Mouse (Mus musculus) thymus, adult 2 months (tissue): ENCODE measurements around the gene Snx11. TPM values are rescaled to one million over a fixed set of nuclear protein-coding genes. Genes with fewer than 3 reads are reported as not detected.

ENCODE experiments used
- DNase-seq: peaks from one replicate; pipeline ENCODE4 v3.0.0; 2021
- H3K27ac ChIP-seq: fragments of 200-500 bp; 2 replicates; pipeline ENCODE4 v1.5.1; 2012; ENCODE audit warnings: low read length, control low read depth; ENCODE audit not compliant: control insufficient read depth, insufficient read depth
- H3K27me3 ChIP-seq: fragments of 200-500 bp; 2 replicates; pipeline ENCODE4 v1.6.1; 2012; ENCODE audit warnings: mild to moderate bottlenecking, low read length, moderate library complexity, mixed read lengths; ENCODE audit not compliant: control insufficient read depth, insufficient read depth
- H3K36me3 ChIP-seq: fragments of 200-500 bp; 2 replicates; pipeline ENCODE4 v1.6.1; 2012; ENCODE audit warnings: mild to moderate bottlenecking, low read length, moderate library complexity; ENCODE audit not compliant: control insufficient read depth, insufficient read depth
- H3K4me1 ChIP-seq: fragments of 200-500 bp; replicated peaks from 2 replicates; pipeline ENCODE4 v1.6.1; 2012; ENCODE audit warnings: low read length; ENCODE audit not compliant: control insufficient read depth, insufficient read depth
- H3K4me3 ChIP-seq: fragments of 200-500 bp; 2 replicates; pipeline ENCODE4 v1.5.1; 2012; ENCODE audit warnings: mild to moderate bottlenecking, low read length, control low read depth, moderate library complexity; ENCODE audit not compliant: control insufficient read depth, insufficient read depth
- CTCF ChIP-seq: fragments of 200-500 bp; IDR thresholded peaks from 2 replicates; pipeline ENCODE4 v1.5.1; 2012; ENCODE audit warnings: mild to moderate bottlenecking, control low read depth, low read length, moderate library complexity, borderline replicate concordance; ENCODE audit not compliant: control insufficient read depth, poor library complexity, insufficient read depth; ENCODE audit errors: extremely low read depth
- POLR2A ChIP-seq: fragments of 200-500 bp; IDR thresholded peaks from 2 replicates; pipeline ENCODE4 v1.6.1; 2012; ENCODE audit warnings: mild to moderate bottlenecking, low read length, control low read depth, moderate library complexity; ENCODE audit not compliant: control insufficient read depth, poor library complexity, insufficient read depth; ENCODE audit errors: extremely low read depth
- WGBS: fragments of 180-500 bp; shearing (Covaris S2); methylation state at CpG from one replicate; pipeline ENCODE4 v1.1.7; 2018; 5-methylcytosine and 5-hydroxymethylcytosine counted together
- polyA plus RNA-seq: library from polyadenylated mRNA; depleted of rRNA; stranded (reverse); fragments of >200 nt; gene quantifications from 2 replicates; pipeline ENCODE4 v1.2.3, GENCODE M21; 2012

Gene Snx11
- polyA plus RNA-seq, 1 experiment = 25.0 TPM

DNA sequence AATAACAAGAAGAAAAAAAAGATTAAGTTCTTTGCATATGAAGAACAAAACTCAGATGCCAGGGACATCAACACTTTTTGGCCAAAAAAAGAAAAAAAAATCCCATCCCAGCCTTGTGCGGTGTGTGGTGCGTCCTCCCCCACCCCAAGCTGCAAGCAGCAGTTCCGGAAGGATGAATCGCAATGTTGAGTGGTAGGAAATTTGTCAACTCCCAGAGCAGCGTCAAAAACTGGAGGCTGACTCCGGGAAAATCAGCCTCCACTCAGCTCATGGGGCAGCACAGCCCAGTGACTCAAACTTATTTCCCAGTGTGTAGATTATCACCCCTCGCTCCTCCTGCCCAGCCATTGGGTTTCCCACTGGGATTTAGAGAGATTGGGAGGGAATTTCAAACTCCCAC, 15.4 kb downstream of the Snx11 start:
- H3K4me1 ChIP-seq = peaks cover 2% of the 10 kb centered on the region; the same call in 1 of the 2 replicates
- H3K27me3 ChIP-seq = no peaks in the 10 kb centered on the region
- TF ChIP-seq POLR2A (no peak), CTCF (no peak)
- peaks cover 7% of the 10 kb centered on the region; the same call in 1 of the 2 replicates for H3K36me3 ChIP-seq
- H3K27ac ChIP-seq = no peak overlapping the region
- DNase-seq = no peak
- no peak overlapping the region for H3K4me3 ChIP-seq
- WGBS = 92% methylated on average over 7 of the region's 7 CpGs

DNA sequence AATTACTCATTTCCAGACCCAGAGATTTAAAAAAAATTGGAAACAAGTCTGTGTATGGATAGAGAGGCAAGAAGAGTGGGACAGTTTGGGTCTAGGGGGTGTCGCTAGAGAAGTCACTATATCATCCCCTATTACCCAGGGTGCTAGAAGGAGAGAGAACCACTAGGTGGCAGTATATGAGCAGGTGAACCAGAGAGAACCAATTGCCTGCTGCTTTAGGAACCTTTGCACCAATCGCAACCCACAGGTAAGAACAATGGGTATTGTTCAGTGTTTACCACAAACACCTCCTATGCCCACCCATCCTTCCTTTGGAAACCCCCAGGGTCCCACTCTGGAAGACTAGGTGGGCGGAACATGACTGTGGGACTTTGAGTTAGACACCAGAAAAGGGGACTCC, 17.3 kb downstream of the Snx11 start:
- H3K27ac ChIP-seq = no peak overlapping the region
- H3K4me3 ChIP-seq = no peak overlapping the region
- peak; percentile 55 for DNase-seq
- H3K36me3 ChIP-seq = peaks cover 9% of the 10 kb centered on the region; the same call in 1 of the 2 replicates
- no peaks in the 10 kb centered on the region for H3K4me1 ChIP-seq
- no peak for TF ChIP-seq POLR2A
- TF ChIP-seq CTCF = no peak
- no peaks in the 10 kb centered on the region for H3K27me3 ChIP-seq
- WGBS = 50% methylated on average over 3 of the region's 3 CpGs

DNA sequence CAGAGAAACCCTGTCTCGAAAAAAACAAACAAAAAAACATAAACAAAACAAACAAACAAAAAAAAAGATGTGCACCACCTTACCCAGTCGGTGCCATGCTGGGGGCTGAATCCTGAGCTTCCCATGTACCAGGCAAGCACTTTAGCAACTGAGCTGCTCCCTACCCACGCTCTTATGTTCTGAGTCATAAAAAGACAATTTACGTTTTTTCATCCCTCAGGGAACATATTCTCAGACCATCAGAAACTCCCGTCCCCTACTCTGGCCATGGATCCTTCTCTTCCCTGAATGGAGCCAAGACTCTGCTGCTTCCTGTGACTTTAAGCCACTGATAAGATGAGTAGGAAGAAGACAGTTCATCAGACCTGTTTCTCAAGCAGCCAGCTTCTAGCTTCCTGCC, 19.0 kb downstream of the Snx11 start:
- H3K36me3 ChIP-seq = peaks cover 12% of the 10 kb centered on the region; the same call in 1 of the 2 replicates
- H3K27me3 ChIP-seq = no peaks in the 10 kb centered on the region
- no peak overlapping the region for H3K4me3 ChIP-seq
- H3K4me1 ChIP-seq = no peaks in the 10 kb centered on the region
- no peak for DNase-seq
- 93% methylated on average over 5 of the region's 5 CpGs for WGBS
- TF ChIP-seq POLR2A = no peak
- no peak for TF ChIP-seq CTCF
- H3K27ac ChIP-seq = no peak overlapping the region

DNA sequence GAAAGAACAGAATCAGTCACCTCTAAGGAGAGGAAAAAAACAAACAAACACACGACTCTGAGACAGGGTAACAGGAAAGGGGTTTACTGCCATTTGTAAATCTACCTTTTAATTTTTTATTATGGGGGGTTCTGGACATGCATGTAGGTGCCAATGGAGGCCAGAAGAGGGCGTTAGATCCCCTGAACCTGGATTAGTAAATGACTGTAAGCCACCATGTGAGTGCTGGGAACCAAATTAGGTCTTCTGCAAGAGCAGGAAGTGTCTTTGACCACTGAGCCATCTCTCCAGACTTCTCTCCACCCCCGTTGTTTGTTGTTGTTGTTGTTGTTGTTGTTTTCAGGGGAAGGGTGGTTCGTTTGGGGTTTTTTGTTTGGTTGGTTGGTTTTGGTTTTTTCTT, 19.9 kb downstream of the Snx11 start:
- no peak overlapping the region for H3K4me3 ChIP-seq
- H3K4me1 ChIP-seq = no peaks in the 10 kb centered on the region
- WGBS = 75% methylated on average over 4 of the region's 4 CpGs
- no peak for DNase-seq
- peaks cover 16% of the 10 kb centered on the region; the same call in 1 of the 2 replicates for H3K36me3 ChIP-seq
- TF ChIP-seq POLR2A (no peak), CTCF (no peak)
- H3K27me3 ChIP-seq = no peaks in the 10 kb centered on the region
- H3K27ac ChIP-seq = no peak overlapping the region

DNA sequence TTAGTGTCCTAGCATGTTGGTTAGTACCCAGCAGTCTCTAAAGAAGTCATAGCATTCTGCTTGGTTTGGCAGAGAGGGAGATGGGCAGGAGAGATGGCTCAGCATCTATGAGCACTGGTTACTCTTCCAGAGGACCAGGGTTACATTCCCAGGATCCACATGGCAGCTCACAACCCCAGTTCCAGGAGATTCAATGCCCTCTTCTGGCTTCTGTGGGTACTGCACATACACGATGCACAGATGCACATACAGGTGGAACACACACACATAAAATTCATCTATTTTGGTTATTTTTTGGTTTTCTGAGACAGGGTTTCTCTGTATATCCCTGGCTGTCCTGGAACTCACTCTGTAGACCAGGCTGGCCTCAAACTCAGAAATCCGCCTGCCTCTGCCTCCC, 22.1 kb downstream of the Snx11 start:
- H3K27ac ChIP-seq = no peak overlapping the region
- H3K4me1 ChIP-seq = no peaks in the 10 kb centered on the region
- H3K4me3 ChIP-seq = no peak overlapping the region
- no peak for DNase-seq
- TF ChIP-seq POLR2A (no peak), CTCF (peak; percentile 26; the same call in 1 of the 2 replicates)
- peaks cover 18% of the 10 kb centered on the region; the same call in 1 of the 2 replicates for H3K36me3 ChIP-seq
- WGBS = 98% methylated on average over 2 of the region's 2 CpGs
- H3K27me3 ChIP-seq = no peaks in the 10 kb centered on the region

DNA sequence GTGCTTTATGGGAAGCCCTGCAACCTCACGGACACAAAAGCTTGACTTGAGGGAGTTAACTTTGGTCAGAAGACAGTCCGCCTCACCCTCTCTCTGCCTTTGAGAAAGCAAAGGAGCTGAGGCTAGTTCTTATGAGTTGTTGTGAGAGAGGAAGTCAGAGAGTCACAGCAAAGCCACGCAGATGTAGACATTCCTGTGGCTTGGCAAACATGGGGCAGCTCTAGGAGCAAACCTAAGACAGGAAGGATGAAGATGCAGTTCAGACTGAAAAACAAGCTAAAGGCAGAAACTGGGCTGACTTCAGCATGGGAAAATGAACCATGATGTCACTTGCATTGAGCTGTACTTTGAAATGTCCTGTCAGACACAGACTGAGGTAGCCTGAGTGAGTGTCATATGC, 29.8 kb downstream of the Snx11 start:
- 61% methylated on average over 3 of the region's 3 CpGs for WGBS
- Histone ChIP-seq H3K4me1 (no peaks in the 10 kb centered on the region), H3K4me3 (no peak overlapping the region), H3K27ac (no peak overlapping the region), H3K27me3 (no peaks in the 10 kb centered on the region), H3K36me3 (peaks cover 14% of the 10 kb centered on the region; the same call in 1 of the 2 replicates)
- TF ChIP-seq POLR2A (no peak), CTCF (no peak)
- DNase-seq = no peak

DNA sequence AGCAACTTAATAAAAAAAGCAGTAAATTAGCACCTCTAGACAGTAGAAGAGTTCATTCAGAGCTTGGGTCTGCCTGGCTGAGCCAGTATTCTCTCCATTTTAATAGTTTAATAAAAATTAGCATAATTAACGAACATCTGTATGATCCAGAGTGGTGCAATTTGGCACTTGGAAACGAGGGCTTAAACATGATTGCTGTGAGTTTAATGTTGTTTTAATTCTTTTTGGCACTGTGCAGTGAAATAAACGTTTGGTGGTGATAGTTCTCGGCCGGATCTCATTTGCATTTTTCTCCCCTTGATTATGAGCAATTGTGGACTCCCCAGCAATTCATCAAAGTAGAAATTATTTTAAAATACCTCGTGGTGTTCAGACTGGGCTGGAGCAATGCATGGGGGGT, 30.7 kb downstream of the Snx11 start:
- Histone ChIP-seq H3K36me3 (peaks cover 11% of the 10 kb centered on the region; the same call in 1 of the 2 replicates), H3K27me3 (no peaks in the 10 kb centered on the region)
- 90% methylated on average over 6 of the region's 6 CpGs for WGBS

More for the DNA sequence above, 30.7 kb downstream of the Snx11 start:
- TF ChIP-seq POLR2A (no peak), CTCF (no peak)
- no peaks in the 10 kb centered on the region for H3K4me1 ChIP-seq
- no peak for DNase-seq
- no peak overlapping the region for H3K4me3 ChIP-seq
- no peak overlapping the region for H3K27ac ChIP-seq
